Mouse (Mus musculus) right cerebral cortex, postnatal 36 days (tissue): ENCODE measurements around the gene Alad.
A peak's percentile ranks its signal among the peaks of the same experiment; 100 is the strongest.
"Not testable (repeated sequence)": the region's sequence is repeated elsewhere in the genome, so short reads cannot be mapped to it uniquely, and the experiment has no call there.

Experiments used
- DNase-seq, 2 experiments: peaks; one replicate each; pipeline ENCODE4 v3.0.0; 2022; ENCODE audit warnings: low spot score in 2 of 2, mixed read lengths in 1 of 2

Gene Alad

DNA sequence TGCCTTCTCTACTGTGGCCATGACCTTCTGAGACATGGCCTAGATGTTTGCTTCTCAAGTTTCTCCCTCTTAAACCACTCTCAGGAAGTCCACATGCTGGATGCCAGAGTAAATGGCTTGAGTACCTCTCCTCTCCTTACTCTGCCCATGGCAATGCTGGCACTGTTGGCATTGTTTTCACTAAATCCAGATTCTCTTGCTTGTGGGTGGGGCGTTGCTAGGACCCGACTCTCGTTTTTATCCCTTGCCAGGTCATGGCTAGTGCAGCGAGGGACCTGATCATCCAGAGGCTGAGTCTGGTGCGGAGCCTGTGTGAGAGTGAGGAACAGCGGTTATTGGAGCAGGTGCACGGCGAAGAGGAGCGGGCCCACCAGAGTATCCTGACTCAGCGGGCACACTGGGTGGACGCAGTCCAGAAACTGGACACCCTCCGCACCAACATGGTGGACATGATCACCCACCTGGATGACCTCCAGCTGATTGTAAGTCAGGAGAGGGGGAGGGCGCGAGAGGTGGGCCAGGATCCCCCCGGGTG lies 33.5 kb downstream of the Alad start:
- no peak for DNase-seq

DNA sequence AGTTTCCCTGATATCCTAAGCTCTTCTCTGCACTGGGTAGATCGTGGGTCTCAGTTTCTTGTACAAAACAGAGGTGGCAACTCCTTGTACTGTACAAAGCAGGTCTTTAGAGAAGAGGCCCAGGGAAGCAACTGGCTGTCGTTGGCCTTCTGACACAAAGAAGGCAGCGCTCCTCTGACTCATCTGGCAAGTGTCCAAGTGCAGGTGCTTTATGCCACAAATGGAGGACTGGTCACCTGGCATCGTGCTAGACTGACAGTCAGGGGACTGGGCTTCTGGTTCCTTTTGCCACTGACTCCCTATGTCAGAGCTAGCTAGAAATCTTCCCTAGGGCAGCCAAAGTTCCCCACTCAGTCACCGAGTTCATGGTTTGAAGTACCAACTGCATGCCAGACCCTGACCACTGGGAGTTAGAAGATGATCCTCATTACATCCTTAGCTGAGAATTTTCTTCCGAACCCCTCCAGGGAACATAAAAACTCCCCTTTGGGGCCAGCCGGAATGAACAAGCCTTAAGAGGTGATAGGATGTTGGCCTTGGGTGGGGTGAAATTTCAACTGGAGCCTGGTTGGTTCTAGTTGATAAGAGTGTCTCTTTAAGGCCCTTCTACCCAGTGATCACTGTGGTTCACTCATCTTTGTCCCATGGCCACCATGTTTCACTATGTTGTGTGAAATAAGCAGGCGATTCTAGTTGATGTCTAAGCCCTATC lies 34.1 kb downstream of the Alad start:
- DNase-seq = no peak

DNA sequence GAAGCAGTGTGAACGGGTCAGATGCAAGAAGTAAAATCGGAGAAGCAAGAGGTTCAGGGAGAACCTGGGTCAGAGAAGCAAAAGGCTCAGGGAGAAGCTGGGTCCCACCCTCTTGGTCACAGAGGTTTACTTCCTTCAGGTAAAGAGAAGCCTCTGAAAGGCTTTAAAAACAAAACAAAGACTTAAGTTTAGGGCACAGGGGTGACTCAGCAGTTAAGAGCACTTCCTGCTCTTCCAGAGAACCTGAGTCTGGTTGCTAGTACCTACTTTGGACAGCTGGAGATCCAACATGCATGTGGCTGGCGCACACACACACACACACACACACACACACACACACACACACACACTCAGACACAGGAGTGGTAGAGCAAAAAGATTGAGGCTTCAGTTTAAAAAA lies 34.8 kb downstream of the Alad start:
- DNase-seq = no peak

GRCm38 (mm10) chr4:62480709-62481605 lies 38.8 kb downstream of the Alad start:
- DNase-seq = no peak

DNA sequence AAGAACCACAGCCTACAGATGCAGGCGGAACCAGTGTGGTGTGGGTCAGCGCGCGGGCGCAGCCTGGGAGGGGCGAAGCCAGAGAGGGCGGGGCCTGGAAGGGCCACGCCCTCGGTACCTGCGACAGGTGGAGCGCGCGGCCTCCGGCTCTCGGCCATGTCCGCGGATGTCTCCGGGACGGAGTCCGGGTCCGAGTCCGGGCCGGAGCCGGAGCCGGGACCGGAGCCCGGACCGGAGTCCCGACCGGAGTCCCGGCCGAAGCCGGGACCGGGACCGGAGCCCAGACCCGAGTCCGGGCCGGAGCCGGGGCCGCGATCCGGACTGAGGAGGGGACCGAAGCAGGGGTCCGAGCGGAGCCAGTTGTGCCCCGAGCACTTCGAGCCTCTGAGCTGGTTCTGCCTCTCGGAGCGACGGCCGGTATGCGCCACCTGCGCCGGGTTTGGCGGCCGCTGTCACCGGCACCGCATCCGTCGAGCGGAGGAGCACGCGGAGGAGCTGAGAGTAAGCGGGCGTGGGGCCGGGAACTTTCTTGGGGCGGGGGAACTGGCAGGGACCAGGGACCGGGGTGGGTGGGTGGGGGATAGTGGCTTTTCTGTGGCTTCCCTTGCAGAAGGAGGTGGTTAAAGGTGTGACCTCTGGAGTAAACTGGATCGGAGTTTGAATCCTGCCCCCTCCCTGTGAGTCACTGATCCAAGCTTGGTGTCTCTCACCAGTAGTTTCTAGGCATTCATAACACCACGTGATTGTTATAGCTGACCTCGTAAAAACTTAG lies 39.6 kb downstream of the Alad start, which contains the start of gene Bspry:
Gene Bspry (plus strand): TSS at position 117 of the 772 bp plus-strand sequence.
- DNase-seq = no peak

DNA sequence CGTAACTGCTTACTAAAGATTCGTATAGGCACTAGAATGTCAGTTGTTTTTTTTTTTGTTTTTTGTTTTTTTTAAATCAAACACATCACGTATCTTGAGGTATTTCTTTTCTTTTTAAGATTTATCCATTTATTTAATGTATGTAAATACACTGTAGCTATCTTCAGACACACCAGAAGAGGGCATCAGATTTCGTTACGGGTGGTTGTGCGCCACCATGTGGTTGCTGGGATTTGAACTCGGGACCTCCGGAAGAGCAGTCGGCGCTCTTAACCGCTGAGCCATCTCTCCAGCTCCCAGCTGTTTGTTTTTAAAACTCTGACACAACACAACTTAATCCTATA lies 40.2 kb downstream of the Alad start:
- DNase-seq = not testable (repeated sequence)

- no peak for DNase-seq
These were observed 42.0 kb downstream of the Alad start for GRCm38 (mm10) chr4:62477542-62478244.

DNA sequence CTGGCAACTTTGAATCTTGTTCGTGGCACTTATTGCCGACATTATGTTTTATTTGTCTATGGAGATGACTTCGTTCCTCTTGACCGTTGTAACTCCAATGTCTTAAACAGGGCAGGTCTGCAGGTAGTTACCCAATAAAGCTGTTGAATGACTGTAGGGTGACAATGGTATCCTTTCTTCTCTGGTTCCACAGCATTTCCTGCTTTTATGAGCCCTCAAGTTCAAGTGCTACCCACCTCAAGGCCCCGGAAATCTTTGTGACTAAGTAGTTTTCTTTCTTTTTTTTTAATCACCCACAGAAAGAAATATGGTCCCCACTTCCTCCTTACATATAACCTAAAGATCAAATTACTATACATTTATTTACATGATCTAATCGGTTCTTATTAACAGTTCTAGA lies 43.9 kb downstream of the Alad start:
- DNase-seq = no peak

DNA sequence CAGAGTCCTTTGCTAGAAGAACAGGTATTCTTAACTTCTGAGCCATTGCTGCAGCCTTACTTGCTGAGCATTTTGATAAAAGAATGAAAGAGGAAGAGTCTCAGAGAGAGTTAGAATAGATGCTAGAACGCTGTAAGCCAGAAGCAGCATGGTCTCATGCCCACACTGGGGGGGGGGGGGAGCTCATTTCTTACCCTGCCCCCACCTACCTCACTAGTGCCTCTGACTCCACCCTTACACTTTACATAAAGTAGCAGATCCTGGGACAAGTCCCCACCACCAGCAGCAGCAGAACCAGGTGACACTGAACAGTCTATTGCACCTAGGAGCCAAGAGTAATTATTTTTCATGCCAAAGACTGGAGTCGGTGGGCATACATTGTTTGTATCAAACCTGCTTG lies 44.6 kb downstream of the Alad start:
- no peak for DNase-seq

DNA sequence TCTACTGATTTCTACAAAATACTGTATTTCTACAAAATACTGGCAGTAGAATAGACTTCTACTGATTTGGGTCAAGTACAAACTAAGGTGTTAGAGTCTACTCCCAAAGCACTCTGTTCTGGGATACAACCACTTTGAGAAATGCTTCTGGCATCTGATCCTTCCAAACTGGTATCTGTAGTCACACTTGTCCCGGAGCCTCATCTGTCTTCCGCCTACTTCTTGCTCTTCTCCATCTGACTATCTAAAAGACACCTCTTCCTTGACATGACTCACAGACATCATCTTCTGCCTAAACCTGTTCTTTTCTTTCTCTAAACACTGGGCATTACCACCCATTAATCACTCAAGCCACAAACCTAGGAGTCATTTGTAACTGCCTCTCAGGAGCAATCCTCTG lies 47.6 kb downstream of the Alad start:
- DNase-seq = peak in 1 of 2 experiments; percentile 45

DNA sequence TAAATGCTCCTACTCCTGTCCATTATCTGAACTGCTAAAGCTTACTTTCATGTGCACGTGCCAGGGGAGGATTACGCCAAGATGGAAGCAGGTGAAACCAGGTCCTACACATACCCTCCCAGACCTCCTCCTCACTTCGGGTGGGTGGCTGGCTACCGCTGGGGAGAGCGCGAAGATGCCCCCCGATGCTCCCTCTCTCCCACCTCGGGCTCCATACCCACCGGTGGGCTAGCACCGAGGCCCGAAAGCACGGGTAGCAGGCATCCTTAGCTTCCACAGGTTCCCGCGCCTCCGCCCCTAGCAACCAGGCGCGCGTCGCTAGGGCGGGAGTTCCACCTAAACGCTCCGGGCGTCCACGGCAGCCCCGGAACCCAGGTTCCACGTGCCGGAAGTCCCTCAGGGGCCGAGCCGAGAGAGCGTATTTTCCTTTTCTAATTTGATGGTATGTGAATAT lies 49.1 kb downstream of the Alad start, which contains the start of gene Wdr31:
Gene Wdr31 (minus strand): TSS at position 299 of the 454 bp plus-strand sequence.
- peak; percentile 72 for DNase-seq

GRCm38 (mm10) chr4:62468158-62468557 lies 51.6 kb downstream of the Alad start:
- no peak for DNase-seq

DNA sequence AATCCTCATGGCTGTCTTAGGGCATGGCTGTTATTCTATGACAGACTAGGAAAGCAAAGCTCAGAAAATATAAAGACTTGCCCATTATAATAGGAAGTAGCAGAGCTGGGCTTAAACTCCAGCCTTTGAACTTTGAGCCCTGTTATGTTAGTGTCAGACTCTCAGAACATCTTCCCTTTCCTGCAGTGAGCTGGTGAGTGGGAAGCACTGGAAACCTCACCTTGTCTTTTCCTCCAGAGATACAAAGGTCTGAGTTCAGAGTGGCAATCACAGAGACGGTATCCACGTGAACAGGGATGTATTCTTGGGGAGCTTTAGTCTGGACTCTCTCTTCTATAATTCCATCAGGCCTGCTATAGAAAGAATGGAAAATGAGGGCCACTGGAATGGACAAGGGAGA lies 56.6 kb downstream of the Alad start:
- DNase-seq = no peak

- DNase-seq = no peak
These were observed 59.4 kb downstream of the Alad start for GRCm38 (mm10) chr4:62460348-62460747.
